Mouse (Mus musculus): ENCODE results near the gene Shld2. TPM values are rescaled to one million over a fixed set of nuclear protein-coding genes. Genes with fewer than 3 reads are reported as not detected.
"Not testable (repeated sequence)": the region's sequence is repeated elsewhere in the genome, so short reads cannot be mapped to it uniquely, and the experiment has no call there.

Gene Shld2
- polyA plus RNA-seq, 1 experiment from 2014 or later: 7.2 TPM

- H3K27ac ChIP-seq: no peak overlapping the region
- H3K9me3 ChIP-seq: no peaks in the 10 kb centered on the region
- H3K27me3 ChIP-seq: no peaks in the 10 kb centered on the region
- H3K4me2 ChIP-seq (replicated peaks): no peak overlapping the region
- H3K36me3 ChIP-seq: peaks cover 25% of the 10 kb centered on the region
- H3K4me1 ChIP-seq (replicated peaks): peaks cover 25% of the 10 kb centered on the region
- no peak overlapping the region for H3K4me3 ChIP-seq (replicated peaks)
- 93% methylated on average over 3 of the region's 3 CpGs for WGBS
- no peak for ATAC-seq
- no peak overlapping the region for H3K9ac ChIP-seq (replicated peaks)
Measured at GRCm38 (mm10) chr14:34317431-34317830, 7.1 kb upstream of the Shld2 start.

DNA sequence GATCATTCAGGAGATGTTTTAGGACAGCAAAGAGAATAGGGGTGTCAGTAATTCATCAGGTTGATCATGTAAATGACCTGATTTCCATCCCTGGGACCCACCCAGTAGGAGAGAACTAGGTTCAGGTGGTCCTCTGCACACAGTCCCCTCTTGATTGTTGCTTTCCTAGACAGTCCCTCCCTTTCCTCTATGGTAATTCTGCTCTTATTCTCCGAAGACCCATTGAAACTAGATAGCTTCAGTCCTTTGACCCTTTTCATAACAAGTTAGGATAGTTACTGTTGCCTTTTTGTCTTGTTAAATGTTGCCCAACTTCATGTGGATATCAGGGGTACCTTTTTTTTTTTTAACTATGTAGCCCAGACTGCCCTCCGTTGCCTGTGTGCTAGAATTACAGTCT, 6.1 kb upstream of the Shld2 start:
- Histone ChIP-seq H3K4me1 (replicated peaks) (peaks cover 33% of the 10 kb centered on the region), H3K4me2 (replicated peaks) (no peak overlapping the region), H3K9me3 (no peaks in the 10 kb centered on the region), H3K27ac (no peak overlapping the region), H3K4me3 (replicated peaks) (no peak overlapping the region), H3K9ac (replicated peaks) (no peak overlapping the region), H3K27me3 (no peaks in the 10 kb centered on the region), H3K36me3 (peaks cover 22% of the 10 kb centered on the region)
- ATAC-seq: no peak
- WGBS: 100% methylated on average over 2 of the region's 2 CpGs

GRCm38 (mm10) chr14:34314796-34315195, 4.5 kb upstream of the Shld2 start:
- Histone ChIP-seq H3K27ac (no peak overlapping the region), H3K4me2 (replicated peaks) (no peak overlapping the region), H3K36me3 (peaks cover 10% of the 10 kb centered on the region), H3K9me3 (no peaks in the 10 kb centered on the region), H3K9ac (replicated peaks) (no peak overlapping the region), H3K4me1 (replicated peaks) (peaks cover 33% of the 10 kb centered on the region), H3K27me3 (no peaks in the 10 kb centered on the region), H3K4me3 (replicated peaks) (no peak overlapping the region)
- ATAC-seq: no peak
- WGBS: 94% methylated on average over 3 of the region's 3 CpGs

- H3K27ac ChIP-seq; H3K4me2 ChIP-seq (replicated peaks); H3K36me3 ChIP-seq; H3K4me3 ChIP-seq (replicated peaks); ATAC-seq; H3K27me3 ChIP-seq; H3K9me3 ChIP-seq; H3K9ac ChIP-seq (replicated peaks): not testable (repeated sequence)
- 91% methylated on average over 8 of the region's 8 CpGs for WGBS
- H3K4me1 ChIP-seq (replicated peaks): peaks cover 33% of the 10 kb centered on the region
Measured at GRCm38 (mm10) chr14:34314383-34314782, 4.1 kb upstream of the Shld2 start.

GRCm38 (mm10) chr14:34313612-34314011, 3.3 kb upstream of the Shld2 start:
- Histone ChIP-seq H3K4me3 (replicated peaks) (peak overlapping the region; percentile 97; the same call in 1 of the 2 replicates), H3K4me2 (replicated peaks) (peak overlapping the region; percentile 82), H3K9ac (replicated peaks) (no peak overlapping the region), H3K4me1 (replicated peaks) (peaks cover 33% of the 10 kb centered on the region), H3K9me3 (no peaks in the 10 kb centered on the region), H3K27me3 (no peaks in the 10 kb centered on the region), H3K36me3 (0 out of 2 replicates have a peak, but pooled peaks cover 4% of the 10 kb centered on the region), H3K27ac (no peak overlapping the region)
- WGBS: 87% methylated on average over 3 of the region's 3 CpGs
- ATAC-seq: no peak

DNA sequence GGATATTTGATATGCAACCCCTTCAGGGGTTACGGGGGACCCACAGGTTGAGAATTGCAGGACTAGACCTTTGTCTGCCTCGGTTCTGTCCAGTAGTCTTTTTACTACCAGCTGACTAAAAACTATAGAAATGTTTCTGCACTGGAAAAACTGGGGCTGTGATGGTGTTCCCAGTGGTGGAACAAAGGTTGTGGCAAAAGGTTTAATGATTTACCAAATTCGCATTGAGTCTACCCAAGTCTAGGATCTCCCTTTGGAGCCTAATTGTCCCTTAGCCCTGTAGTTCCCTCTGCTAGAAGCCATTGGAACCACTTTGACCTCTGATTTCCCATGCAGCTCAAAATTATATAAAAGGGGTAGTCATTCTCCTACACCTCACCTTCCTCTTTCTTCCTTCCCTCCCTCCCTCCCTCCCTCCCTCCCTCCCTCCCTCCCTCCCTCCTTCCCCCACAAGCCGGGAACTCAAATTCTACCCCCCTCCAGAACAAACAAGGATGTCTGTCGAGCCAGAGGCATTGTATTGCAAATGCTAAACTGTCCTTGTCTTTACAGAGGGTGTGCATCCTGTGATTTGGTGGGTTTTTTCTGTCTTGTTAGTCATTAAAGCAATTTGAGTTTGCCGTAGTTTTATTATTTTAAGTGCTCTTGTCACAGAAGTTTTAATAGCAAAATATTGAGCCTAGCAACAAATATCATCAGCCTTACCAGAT, 2.2 kb upstream of the Shld2 start:
- no peak overlapping the region for H3K27ac ChIP-seq
- 25% methylated on average over 5 of the region's 6 CpGs for WGBS
- peak overlapping the region; percentile 82 for H3K4me2 ChIP-seq (replicated peaks)
- H3K9ac ChIP-seq (replicated peaks): peak overlapping the region; percentile 96
- H3K4me3 ChIP-seq (replicated peaks): peak overlapping the region; percentile 97
- H3K4me1 ChIP-seq (replicated peaks): peaks cover 33% of the 10 kb centered on the region
- 0 out of 2 replicates have a peak, but pooled peaks cover 4% of the 10 kb centered on the region for H3K36me3 ChIP-seq
- H3K27me3 ChIP-seq: no peaks in the 10 kb centered on the region
- ATAC-seq: no peak
- no peaks in the 10 kb centered on the region for H3K9me3 ChIP-seq

DNA sequence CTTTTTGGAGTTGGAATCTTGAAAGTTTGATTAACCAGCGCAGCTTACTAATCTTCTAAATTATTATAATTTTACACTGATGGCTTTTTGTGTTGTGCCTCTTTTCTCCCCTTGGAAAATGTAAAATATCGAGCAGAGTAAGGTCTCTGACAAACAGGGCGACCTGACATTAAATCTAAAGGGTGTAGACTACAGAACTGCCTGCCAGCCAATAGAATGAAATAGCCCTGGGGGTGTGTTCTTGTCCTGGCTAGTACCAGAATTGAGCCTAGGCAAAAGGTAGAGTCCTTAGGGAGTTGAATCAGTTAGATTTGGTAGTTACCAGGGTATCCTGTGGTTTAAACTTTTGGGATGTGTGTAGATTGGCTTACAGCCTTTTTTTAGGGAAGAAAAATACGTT, 1.4 kb upstream of the Shld2 start:
- H3K9ac ChIP-seq (replicated peaks): peak overlapping the region; percentile 96
- no peaks in the 10 kb centered on the region for H3K36me3 ChIP-seq
- H3K9me3 ChIP-seq: no peaks in the 10 kb centered on the region
- peaks cover 33% of the 10 kb centered on the region for H3K4me1 ChIP-seq (replicated peaks)
- H3K4me2 ChIP-seq (replicated peaks): peak overlapping the region; percentile 82
- WGBS: 4% methylated on average over 4 of the region's 4 CpGs
- no peaks in the 10 kb centered on the region for H3K27me3 ChIP-seq
- H3K4me3 ChIP-seq (replicated peaks): peak overlapping the region; percentile 97
- peak overlapping the region; percentile 97; the same call in 1 of the 2 replicates for H3K27ac ChIP-seq
- no peak for ATAC-seq

- H3K4me3 ChIP-seq (replicated peaks): peak overlapping the region; percentile 97
- H3K4me1 ChIP-seq (replicated peaks): peaks cover 33% of the 10 kb centered on the region
- H3K27me3 ChIP-seq: no peaks in the 10 kb centered on the region
- WGBS: 0% methylated on average over 45 of the region's 47 CpGs
- H3K4me2 ChIP-seq (replicated peaks): peak overlapping the region; percentile 82
- H3K27ac ChIP-seq: peak overlapping the region; percentile 97
- H3K36me3 ChIP-seq: no peaks in the 10 kb centered on the region
- H3K9me3 ChIP-seq: no peaks in the 10 kb centered on the region
- ATAC-seq: peak; percentile 48
- peak overlapping the region; percentile 96 for H3K9ac ChIP-seq (replicated peaks)
Measured at GRCm38 (mm10) chr14:34311021-34311631, 833 bp upstream of the Shld2 start.

GRCm38 (mm10) chr14:34309907-34310233, 423 bp downstream of the Shld2 start:
- peak overlapping the region; percentile 96 for H3K9ac ChIP-seq (replicated peaks)
- H3K4me1 ChIP-seq (replicated peaks): peaks cover 27% of the 10 kb centered on the region
- no peaks in the 10 kb centered on the region for H3K9me3 ChIP-seq
- ATAC-seq: no peak
- H3K4me2 ChIP-seq (replicated peaks): peak overlapping the region; percentile 82
- no peaks in the 10 kb centered on the region for H3K36me3 ChIP-seq
- WGBS: 9% methylated on average over 5 of the region's 5 CpGs
- peak overlapping the region; percentile 97 for H3K27ac ChIP-seq
- H3K4me3 ChIP-seq (replicated peaks): peak overlapping the region; percentile 97
- H3K27me3 ChIP-seq: no peaks in the 10 kb centered on the region

DNA sequence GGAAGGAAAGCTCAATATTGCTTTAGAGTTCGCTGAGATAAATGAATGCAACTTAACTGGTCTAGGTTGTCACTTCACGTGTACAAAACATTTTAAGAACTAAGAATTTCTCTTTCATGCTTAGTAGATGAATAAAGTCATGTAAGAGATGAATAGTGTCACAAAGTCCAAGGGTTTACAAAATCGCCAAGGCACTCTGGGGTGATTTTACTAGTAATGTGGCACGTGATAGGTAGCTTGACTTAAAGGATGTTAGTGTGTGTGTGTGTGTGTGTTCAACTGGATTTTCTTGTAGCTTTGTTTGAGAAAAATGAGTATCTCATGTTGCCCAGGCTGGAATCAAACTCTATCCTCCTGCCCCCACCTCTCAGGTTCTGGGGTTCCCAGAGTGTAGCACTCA, 1.0 kb downstream of the Shld2 start:
- H3K4me3 ChIP-seq (replicated peaks): no peak overlapping the region
- no peak for ATAC-seq
- no peak overlapping the region for H3K4me2 ChIP-seq (replicated peaks)
- peaks cover 24% of the 10 kb centered on the region for H3K4me1 ChIP-seq (replicated peaks)
- H3K9ac ChIP-seq (replicated peaks): no peak overlapping the region
- no peak overlapping the region for H3K27ac ChIP-seq
- WGBS: 91% methylated on average over 4 of the region's 4 CpGs
- H3K27me3 ChIP-seq: no peaks in the 10 kb centered on the region
- H3K36me3 ChIP-seq: no peaks in the 10 kb centered on the region
- H3K9me3 ChIP-seq: no peaks in the 10 kb centered on the region

GRCm38 (mm10) chr14:34303265-34303680, 7.0 kb downstream of the Shld2 start:
- Histone ChIP-seq H3K9ac (replicated peaks) (no peak overlapping the region), H3K36me3 (no peaks in the 10 kb centered on the region), H3K4me3 (replicated peaks) (no peak overlapping the region), H3K27me3 (no peaks in the 10 kb centered on the region), H3K4me2 (replicated peaks) (no peak overlapping the region), H3K4me1 (replicated peaks) (no peaks in the 10 kb centered on the region), H3K27ac (no peak overlapping the region), H3K9me3 (no peaks in the 10 kb centered on the region)
- ATAC-seq: no peak
- WGBS: 49% methylated on average over 5 of the region's 5 CpGs

- Histone ChIP-seq H3K4me3 (replicated peaks) (no peak overlapping the region), H3K36me3 (no peaks in the 10 kb centered on the region)
Measured at GRCm38 (mm10) chr14:34302681-34303242, 7.5 kb downstream of the Shld2 start.

More at GRCm38 (mm10) chr14:34302681-34303242, 7.5 kb downstream of the Shld2 start:
- H3K9me3 ChIP-seq: no peaks in the 10 kb centered on the region
- no peak overlapping the region for H3K4me2 ChIP-seq (replicated peaks)
- no peaks in the 10 kb centered on the region for H3K27me3 ChIP-seq
- whole genome bisulfite sequencing: 85% methylated on average over 5 of the region's 5 CpGs
- no peaks in the 10 kb centered on the region for H3K4me1 ChIP-seq (replicated peaks)
- no peak for ATAC-seq
- H3K27ac ChIP-seq: no peak overlapping the region
- H3K9ac ChIP-seq (replicated peaks): no peak overlapping the region
